Mouse (Mus musculus): ENCODE results near the gene Mast4. TPM values are rescaled to one million over a fixed set of nuclear protein-coding genes. Genes with fewer than 3 reads are reported as not detected.
A peak's percentile ranks its signal among the peaks of the same experiment; 100 is the strongest.

Gene Mast4
- total RNA-seq, 2 experiments from 2014 or later: 50.5 to 54.6 TPM

DNA sequence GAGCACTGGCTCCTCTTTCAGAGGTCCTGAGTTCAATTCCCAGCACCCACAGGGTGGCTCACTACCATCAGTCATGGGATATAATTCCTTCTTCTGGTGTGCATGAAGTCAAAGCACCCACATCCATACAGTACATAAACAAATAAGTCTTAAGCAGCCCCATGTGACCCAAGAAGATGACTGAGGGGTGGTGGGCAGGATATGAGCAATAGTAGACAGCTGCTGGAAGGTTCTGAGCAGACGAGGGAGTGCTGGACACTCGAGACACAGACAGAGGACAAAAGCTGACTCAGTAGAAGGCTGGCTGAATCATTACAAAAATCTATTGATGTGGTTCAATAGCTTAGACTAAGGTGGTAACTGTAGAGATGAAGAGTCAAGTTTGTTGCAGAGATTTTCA lies 391.7 kb downstream of the Mast4 start:
- DNase-seq (ENCODE audit: extremely low spot score in 1 of 2, low spot score in 1 of 2): no peak

DNA sequence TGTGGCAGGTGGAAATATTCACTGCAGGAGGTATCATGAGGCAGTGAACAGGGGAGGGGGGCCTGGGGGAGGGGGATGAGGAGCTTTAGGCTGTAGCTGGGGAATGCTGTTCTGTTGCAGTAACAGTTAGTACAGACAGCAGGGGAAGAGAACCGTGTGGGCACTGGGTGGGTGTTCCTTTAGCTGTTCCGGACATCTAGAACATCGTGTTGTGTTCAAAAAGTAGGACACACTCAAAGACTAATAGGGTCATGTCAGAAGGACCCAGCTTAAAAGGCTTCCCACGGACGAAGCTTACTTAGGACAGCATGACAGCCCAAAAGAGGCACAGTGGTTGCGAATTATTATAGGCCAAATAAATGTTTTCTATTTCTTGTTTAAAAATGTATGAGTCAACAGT lies 393.8 kb downstream of the Mast4 start:
- DNase-seq (ENCODE audit: extremely low spot score in 1 of 2, low spot score in 1 of 2): no peak

DNA sequence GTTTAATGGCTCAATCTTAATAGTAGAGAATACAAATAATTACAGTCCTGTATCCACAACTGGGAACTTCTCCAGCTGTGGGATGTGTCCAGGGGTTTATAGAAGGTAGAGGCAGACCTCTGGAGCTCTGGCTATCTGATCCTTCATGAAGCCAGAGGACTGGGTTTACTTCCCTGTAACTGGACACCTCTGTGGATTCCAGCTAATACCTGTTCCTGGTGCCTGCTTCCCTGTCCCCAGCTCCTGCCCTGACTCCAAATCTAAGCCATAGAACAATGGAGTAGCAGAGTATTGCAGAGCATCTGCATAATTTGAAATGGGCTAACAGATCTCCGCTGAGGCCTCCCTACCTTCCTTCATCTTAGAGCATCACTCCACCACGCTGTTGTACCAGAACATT lies 398.1 kb downstream of the Mast4 start:
- no peak for DNase-seq (ENCODE audit: extremely low spot score in 1 of 2, low spot score in 1 of 2)

DNA sequence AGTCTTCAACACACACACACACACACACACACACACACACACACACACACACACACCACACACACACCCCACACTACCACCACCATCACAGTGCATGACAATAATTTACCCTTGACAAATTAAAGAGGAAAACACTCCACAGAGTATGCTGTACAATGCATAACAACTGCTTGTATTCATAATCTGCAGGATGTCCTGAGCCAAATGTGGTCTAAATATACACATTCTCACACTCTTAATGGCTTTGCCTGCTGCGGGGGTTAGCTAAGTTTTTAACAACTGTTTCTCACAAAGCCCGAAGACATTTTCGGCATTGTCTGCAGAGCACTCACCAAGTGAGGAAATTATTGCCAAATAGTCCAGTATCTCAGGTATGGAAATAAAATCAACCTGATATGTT lies 398.5 kb downstream of the Mast4 start:
- DNase-seq (ENCODE audit: extremely low spot score in 1 of 2, low spot score in 1 of 2): no peak

DNA sequence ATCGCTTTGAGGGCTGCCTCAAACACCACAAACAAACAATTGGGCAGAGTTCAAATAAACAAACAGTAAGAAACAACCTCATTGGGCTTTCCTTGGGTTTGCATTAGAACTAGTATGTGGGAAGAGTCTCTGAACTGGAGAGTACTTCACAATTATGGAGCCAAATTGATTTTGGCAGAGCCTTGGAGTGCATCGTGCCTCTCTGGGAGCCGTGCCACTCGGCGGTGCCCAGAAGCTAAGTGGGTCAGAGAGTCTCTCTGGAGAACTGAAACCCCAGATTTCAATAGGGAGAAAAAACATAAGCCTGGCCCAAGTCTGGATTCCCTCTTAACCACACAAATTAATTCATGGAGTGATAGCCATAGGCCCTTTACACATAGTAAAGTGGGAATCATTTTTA lies 400.6 kb downstream of the Mast4 start:
- DNase-seq (ENCODE audit: extremely low spot score in 1 of 2, low spot score in 1 of 2): no peak

DNA sequence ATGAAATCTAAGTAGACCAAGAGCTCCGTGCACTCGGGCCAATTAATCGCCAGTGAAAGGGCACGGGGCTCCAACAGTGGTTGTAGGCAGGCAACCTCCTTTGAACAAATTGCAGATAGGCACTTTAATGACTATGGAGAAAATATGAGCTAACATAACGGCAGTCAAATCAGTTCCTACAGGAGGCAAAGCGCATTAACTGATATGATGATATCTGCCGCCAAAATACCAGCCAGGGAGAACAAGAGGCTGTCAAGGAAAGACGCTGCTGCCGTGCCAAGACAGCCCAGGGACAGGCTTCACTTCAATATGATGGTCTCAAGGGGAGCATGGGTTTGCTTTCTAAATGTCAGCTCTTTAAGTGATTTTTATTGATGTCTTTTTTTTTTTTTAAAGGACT lies 401.9 kb downstream of the Mast4 start:
- no peak for DNase-seq (ENCODE audit: extremely low spot score in 1 of 2, low spot score in 1 of 2)

DNA sequence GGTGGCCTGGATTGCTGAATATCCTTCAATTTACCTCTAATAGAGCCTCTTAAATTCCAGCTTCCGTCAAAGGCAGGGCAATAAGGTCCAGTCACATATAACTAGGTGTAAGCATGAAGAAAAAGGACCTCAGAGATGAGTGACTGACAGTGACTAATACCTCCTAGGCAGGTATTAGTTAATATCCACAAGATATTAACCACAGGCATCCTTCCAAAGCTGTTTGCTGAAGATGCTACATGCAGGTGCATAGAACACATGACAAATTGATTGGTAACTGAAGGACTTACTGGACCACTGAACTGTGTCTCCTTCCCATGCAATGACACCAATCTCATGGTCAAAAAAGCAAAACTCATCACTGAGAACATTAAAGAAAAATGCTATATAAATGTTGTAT lies 402.3 kb downstream of the Mast4 start:
- DNase-seq (ENCODE audit: extremely low spot score in 1 of 2, low spot score in 1 of 2): no peak

DNA sequence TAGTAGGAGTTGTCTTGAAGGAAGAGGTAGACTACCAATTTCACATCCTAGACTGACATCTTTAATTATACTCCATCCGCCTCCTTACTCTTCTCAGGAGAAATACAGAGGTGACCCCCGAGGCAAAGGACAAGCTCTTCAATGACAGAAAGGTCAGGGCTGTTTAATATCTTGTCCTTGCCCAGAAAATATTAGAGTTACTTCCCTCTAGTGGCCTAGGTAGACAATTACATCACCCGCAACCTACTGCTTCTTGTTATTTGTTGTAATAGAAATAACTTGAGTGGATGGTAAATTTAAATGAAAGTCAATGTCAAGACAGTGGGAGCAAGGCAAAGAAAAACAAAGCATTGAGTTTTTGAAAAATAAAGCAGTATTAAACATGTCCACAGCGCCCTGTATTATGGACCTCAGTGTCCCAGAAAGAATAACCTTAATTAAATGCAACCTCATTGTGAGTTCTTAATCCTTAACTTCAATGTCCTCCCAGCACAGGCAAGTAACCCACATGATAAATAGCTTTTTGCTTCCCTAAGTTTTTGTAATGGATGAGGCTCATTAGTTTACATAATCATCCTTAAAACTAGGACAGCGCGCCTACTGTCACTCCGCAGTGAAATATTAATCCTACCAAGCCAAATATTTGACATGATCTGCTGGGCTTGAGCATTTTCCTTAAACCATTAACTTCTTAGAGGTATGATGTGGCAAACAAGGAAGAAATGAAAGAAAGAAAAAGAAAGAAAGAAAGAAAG lies 408.3 kb downstream of the Mast4 start:
- DNase-seq (ENCODE audit: extremely low spot score in 1 of 2, low spot score in 1 of 2): no peak

DNA sequence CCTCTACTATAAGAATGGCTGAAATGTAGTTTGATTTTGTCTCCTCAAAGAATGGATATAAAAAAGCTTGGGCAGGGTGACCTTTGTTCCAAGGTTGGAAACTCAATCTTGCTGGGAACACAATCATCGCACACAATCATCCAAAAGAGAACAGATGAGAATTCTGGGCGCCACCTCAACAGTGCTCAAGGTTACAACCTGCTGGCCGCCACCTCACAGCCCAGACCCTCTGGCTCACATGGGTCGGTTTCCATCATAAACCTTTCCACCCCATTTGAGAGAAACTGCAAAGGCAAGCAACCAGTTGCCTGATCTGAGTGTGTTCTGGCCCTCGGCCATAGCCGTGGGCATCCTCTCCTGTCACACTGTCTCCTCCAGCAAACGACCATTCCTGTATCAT lies 414.6 kb downstream of the Mast4 start:
- DNase-seq (ENCODE audit: extremely low spot score in 1 of 2, low spot score in 1 of 2): no peak

DNA sequence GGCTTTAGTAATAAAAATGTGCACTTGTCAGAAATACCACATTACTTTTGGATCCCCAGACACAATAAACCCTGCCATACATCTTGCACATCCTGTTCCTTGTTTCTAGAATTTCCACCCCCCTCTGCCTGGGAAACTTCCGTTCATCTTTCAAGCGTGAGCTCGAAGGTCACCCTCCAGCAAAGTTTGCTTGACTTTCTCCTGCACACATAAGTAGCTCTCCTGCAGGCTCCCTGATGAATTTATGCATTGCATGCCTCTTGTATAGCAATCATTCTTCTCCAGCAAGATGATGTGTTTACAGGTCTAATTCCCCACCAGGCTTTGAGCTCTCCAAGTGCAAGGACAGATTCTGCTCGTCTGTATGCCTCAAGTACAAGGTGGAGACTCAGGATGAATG lies 415.7 kb downstream of the Mast4 start:
- no peak for DNase-seq (ENCODE audit: extremely low spot score in 1 of 2, low spot score in 1 of 2)

DNA sequence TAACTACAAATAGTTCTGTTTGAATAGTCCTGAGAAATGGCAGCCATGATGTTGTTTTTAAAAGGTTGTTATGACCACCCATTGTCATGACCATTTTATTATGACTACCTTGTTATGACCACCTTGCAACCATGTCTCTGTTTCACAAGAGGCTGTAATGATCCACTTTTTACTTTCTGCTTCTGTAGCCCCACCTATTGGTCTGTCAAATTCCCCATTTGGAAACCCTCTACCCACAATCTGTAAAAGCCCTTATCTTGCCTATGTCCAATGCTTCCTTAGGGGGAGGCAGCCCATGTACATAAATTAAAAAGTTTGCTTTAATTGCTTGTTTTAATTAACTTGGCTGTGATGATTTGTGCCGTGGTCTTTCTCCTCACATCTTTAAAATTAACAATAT lies 419.0 kb downstream of the Mast4 start:
- DNase-seq (ENCODE audit: extremely low spot score in 1 of 2, low spot score in 1 of 2): no peak

DNA sequence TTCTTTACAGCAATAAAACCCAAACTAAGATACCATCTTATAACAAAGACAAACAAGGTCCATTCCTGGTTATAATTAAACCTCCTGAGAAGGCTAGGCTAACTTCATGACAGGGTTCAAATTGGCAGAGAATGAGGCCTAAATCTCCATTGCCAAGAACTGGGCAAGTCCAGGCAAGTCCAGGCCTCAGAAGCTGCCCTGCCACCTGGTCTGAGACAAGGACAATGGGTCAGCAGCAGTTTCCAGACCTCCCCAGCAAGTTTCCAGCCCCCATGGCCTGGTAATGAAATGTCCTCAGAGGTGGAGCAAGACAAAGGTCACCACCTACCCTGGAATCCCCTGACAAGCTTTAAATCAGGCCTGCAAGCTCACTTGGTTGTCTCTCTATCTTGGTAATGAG lies 419.5 kb downstream of the Mast4 start:
- DNase-seq (ENCODE audit: extremely low spot score in 1 of 2, low spot score in 1 of 2): no peak

DNA sequence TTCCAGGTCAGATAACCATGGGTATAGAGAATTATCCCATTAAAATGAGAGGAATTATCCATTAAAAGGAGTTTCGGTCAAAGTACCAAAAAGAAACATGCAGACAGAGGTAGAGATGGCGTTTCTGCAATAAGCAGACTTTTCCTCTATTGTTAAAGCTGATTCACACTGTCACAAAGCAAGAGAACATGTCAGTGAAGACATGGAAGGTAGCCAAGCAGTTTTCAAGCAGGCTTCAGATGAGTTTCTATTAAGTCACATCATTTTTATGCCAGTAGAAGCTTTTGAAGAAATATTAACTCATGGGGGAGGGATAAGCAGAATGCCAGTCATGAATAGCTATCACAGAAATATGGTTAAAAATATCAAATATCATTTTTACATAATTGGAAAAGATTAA lies 420.4 kb downstream of the Mast4 start:
- DNase-seq (ENCODE audit: extremely low spot score in 1 of 2, low spot score in 1 of 2): no peak

DNA sequence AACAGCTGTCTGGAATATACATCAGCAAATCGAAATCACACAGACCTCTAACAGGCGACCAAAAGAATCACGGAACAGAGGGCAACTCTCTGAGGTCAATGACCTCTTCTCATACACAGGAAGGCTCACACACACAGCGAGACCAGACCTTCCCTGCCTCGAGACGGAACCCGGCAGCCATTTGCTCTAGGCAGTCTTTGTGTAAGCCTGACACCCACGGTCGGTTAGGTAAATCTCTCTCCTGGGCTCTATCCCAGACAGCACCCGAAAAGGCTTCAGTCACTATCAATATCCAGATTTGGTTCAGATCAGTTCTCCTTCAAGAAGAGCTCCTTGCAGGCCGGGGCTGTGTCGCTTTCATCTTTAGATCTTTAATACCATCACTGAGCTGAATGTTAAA lies 421.4 kb downstream of the Mast4 start:
- DNase-seq (ENCODE audit: extremely low spot score in 1 of 2, low spot score in 1 of 2): no peak

DNA sequence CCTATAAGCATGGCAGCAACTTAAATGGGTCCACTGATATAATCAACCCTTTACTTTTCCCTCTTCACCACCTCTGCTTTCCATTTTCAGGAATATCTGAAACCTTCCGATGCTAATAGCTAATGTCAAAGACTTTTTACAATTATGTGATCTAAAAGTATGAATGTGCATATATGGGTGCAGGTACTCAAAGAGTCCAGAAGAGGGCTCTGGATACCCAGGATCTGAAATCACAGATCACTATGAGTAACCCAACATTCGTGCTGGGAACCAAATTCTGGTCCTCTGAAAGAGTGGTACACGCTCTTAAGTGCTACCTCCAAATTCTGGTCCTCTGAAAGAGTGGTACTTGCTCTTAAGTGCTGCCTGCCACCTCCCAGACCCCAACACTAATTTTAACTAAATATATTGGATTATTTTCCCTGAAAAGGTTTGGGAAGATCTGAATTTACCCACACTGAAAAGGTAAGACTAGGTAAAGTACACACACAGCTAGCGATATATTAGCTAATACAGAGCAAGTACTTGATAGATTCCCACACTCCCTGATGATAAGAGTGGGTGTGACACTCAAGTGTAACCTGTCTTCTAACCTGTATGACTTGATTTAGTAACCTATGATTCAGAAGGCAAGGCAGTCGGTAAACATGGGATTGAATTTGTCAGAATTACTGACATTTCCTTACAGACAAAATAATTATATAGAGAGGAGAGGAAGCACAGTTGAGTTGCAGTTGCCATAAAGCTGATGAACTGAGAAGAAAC lies 424.5 kb downstream of the Mast4 start:
- no peak for DNase-seq (ENCODE audit: extremely low spot score in 1 of 2, low spot score in 1 of 2)

DNA sequence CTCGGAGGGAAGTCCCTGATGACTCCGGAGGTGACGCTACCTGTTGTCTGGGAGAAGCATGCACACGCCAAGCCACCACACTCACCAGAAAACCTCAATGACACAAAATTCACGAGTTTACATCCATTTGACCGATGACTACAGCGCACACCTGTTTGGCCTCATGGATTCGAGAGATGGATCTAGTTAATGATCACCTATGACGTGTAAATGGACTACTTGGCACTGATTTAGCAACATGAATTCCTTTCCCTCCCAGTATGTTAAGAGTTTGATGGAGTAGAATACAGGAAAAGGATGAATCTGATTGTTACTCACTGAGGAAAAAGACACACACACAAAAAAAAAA lies 427.7 kb downstream of the Mast4 start:
- DNase-seq (ENCODE audit: extremely low spot score in 1 of 2, low spot score in 1 of 2): no peak

DNA sequence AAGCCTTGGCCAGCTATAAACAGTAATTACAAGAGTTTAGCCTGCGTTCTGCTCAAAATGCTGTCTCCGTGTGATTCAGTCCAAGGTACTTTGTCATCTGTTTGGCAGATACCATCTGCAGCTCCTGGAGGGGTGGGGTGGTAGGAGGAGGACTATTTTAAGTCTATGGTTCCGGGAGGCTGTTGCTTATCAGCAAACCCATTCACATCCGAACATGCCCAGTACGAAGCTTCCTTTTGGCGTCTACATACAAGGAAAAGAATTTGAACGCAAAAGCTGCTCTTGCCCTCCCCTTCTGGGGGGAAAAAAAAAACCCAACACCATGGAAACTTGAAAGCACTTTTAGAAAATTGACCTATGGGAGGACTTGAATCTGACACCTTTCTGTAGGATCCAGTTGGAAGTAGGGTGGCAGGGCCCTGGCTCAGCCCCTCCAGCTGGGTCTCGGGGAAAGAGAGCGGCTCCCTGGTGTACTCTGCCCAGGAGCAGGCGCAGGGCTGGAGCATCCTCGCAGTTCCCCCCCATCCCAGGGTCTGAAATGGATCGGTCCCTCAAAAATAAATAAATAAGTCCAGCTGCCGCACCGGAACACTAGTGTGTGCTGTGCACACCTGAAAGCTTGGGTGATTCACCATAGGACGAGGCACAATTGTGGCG lies 428.2 kb downstream of the Mast4 start:
- DNase-seq (ENCODE audit: extremely low spot score in 1 of 2, low spot score in 1 of 2): peak; percentile 46 to 54

DNA sequence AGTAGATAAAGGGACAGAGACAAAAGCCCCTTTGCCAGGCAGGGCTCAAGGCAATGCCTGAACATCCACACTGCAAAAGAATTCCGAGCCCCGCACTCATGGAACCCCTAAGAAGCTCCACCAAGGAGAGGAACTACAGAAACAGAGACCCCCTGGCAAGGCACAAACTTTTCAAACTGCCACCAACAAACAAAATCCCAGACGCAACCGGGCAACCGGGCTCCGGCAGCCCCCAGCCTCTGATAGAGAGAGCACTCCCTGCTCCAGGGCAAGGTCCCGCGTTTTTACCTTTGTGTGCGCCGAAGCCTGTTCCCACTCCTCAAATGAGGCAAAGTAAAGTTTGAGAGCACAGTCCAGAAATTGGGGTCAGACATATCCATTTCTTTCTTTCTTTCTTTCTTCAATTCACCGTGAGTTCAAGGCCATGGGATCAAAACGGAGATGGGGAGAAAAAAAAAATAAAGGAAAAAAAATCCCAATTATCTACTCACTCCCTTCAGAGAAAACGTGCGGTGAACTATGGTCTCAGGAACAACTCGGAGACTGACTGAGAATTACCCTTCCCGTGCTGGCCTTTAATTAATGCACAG lies 428.8 kb downstream of the Mast4 start:
- no peak for DNase-seq (ENCODE audit: extremely low spot score in 1 of 2, low spot score in 1 of 2)

DNA sequence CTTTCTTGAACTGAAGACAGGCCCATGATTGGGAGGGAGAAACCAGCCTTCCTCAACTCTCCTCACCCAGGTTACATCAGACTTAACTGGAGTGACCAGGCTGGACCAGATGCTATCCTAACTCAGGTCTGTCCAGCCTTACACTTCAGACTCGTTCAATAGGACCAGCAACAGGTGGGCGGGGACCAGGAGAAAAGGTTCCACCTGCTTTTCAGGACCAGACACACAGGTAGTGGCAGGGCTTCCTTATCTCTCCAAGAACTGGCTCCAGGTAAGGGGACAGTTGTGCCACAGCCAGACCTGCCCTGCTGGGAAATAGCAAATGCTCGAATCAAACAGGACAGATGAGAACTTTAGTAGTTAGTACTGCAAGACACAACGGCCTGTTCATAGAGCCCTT lies 430.6 kb downstream of the Mast4 start:
- DNase-seq (ENCODE audit: extremely low spot score in 1 of 2, low spot score in 1 of 2): no peak

DNA sequence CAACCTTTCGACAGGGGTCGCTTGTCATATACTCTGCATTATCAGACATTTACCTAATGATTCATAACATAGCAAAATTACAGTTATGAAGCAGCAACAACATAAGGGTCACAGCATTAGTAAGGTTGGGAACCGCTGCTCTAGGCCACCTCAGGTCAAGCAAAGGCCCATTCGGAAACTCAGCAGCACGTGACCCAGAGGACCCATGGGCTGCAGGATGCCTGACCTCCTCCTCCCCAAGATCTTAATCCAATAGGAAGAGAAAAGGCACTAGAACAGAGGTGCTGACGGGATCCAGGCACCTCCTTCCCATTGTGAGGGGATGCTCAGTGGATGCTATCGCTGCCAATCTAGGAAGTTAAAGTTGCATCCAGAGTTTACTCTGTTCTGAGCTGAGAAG lies 432.2 kb downstream of the Mast4 start:
- no peak for DNase-seq (ENCODE audit: extremely low spot score in 1 of 2, low spot score in 1 of 2)

DNA sequence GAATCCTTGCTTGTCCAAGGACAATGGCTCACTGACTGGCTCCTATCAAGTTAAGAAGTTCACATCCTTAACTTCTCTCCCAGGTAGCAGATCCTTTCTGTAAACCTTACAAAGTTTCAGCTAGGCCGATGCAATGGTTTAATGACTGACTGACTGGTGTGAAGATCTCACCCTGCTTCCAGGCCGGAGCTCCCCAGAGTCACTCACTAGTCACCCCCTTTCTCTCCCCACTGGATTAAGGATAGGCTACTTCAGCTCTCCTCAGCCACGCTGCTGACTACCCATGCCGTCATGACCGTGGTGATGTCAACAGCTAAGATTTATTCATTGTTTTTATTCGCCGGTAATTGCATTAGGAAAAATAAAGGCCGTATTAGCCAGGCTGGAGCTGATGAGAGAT lies 433.8 kb downstream of the Mast4 start:
- no peak for DNase-seq (ENCODE audit: extremely low spot score in 1 of 2, low spot score in 1 of 2)

DNA sequence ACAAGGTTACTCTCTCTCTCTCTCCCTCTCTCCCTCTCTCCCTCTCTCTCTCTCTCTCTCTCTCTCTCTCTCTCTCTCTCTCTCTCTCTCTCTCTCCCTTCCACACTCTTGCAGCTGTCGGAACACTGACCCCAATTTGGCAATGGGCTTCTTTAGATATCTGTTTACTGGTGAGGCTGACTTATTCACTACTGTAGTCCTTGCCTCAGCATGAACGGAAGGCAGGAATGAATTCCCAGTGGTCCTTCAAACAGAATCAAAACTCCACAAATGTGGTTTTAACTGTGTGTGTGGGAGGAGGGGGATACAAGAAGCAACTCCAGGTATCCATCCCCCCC lies 434.2 kb downstream of the Mast4 start:
- no peak for DNase-seq (ENCODE audit: extremely low spot score in 1 of 2, low spot score in 1 of 2)
